12 mouse cellular contexts compared by ENCODE assay signal in genomic region chr16:11709999-11710667, GRCm38 (mm10).
DNase-seq lines count a peak whose midpoint lies in the region; ATAC-seq and TF ChIP-seq lines count a peak whose summit lies in the region.
"Had no signal": no experiment of that assay in that cellular context is flagged by ENCODE, and none has a peak within 500 bp of the region (broad histone marks: within the 10 kb centered on the region; RNA-seq: fewer than 3 reads in every experiment).

No protein-coding gene starts in this region.

- H3K4me1 ChIP-seq in hindbrain, embryonic 13.5 days (replicated peaks), result peaks cover 22% of the 10 kb centered on the region
- H3K4me1 ChIP-seq in hindbrain, postnatal 0 days (ENCODE audit: insufficient read depth, low read length), result peaks cover 10% of the 10 kb centered on the region; the same call in 1 of the 2 replicates
- peaks cover 8% of the 10 kb centered on the region; the same call in 1 of the 2 replicates for H3K4me1 ChIP-seq in neural tube, embryonic 12.5 days
- peaks cover 31% of the 10 kb centered on the region for H3K4me1 ChIP-seq in neural tube, embryonic 13.5 days (replicated peaks)

- WGBS in hindbrain, embryonic 13.5 days, result 39% methylated on average over 5 of the region's 5 CpGs
- WGBS in hindbrain, postnatal 0 days, result 30% methylated on average over 5 of the region's 5 CpGs
- WGBS in neural tube, embryonic 12.5 days, result 32% methylated on average over 5 of the region's 5 CpGs
- WGBS in neural tube, embryonic 13.5 days, result 25% methylated on average over 5 of the region's 5 CpGs

- H3K9me3 ChIP-seq in hindbrain, embryonic 13.5 days, result no peaks in the 10 kb centered on the region
- no peaks in the 10 kb centered on the region for H3K9me3 ChIP-seq in hindbrain, postnatal 0 days (ENCODE audit: low read length)
- no peaks in the 10 kb centered on the region for H3K9me3 ChIP-seq in neural tube, embryonic 12.5 days
- no peaks in the 10 kb centered on the region for H3K9me3 ChIP-seq in neural tube, embryonic 13.5 days

- H3K4me2 ChIP-seq in hindbrain, embryonic 13.5 days, result no peak overlapping the region
- H3K4me2 ChIP-seq in hindbrain, postnatal 0 days (ENCODE audit: low read depth, low read length), result no peak overlapping the region
- no peak overlapping the region for H3K4me2 ChIP-seq in neural tube, embryonic 12.5 days (replicated peaks)
- no peak overlapping the region for H3K4me2 ChIP-seq in neural tube, embryonic 13.5 days

- no peaks in the 10 kb centered on the region for H3K27me3 ChIP-seq in hindbrain, embryonic 13.5 days
- no peaks in the 10 kb centered on the region for H3K27me3 ChIP-seq in hindbrain, postnatal 0 days (ENCODE audit: insufficient read depth, low read length)
- no peaks in the 10 kb centered on the region for H3K27me3 ChIP-seq in neural tube, embryonic 12.5 days (replicated peaks)
- H3K27me3 ChIP-seq in neural tube, embryonic 13.5 days, result no peaks in the 10 kb centered on the region

- no peak overlapping the region for H3K9ac ChIP-seq in hindbrain, embryonic 13.5 days
- H3K9ac ChIP-seq in hindbrain, postnatal 0 days (replicated peaks; ENCODE audit: low read length), result no peak overlapping the region
- no peak overlapping the region for H3K9ac ChIP-seq in neural tube, embryonic 12.5 days
- 0 out of 2 replicates have a peak overlapping the region, but pooled peaks have one; percentile 0 for H3K9ac ChIP-seq in neural tube, embryonic 13.5 days

- no peak for TF ChIP-seq CTCF in hindbrain, postnatal 0 days (IDR thresholded peaks at IDR 0.05; ENCODE audit: low read depth)

- no peak for ATAC-seq in cerebellum, adult (ENCODE audit: insufficient number of reproducible peaks, low FRiP score, low TSS enrichment)
- peak; percentile 82 for ATAC-seq in hindbrain, embryonic 13.5 days (ENCODE audit: low FRiP score)
- ATAC-seq in hindbrain, postnatal 0 days, result no peak; the same call in 1 of the 2 replicates
- ATAC-seq in neural tube, embryonic 12.5 days (ENCODE audit: low FRiP score, low read depth), result peak; percentile 75; the same call in 1 of the 2 replicates
- peak; percentile 64 for ATAC-seq in neural tube, embryonic 13.5 days (ENCODE audit: low read depth)
- ATAC-seq: lung, postnatal 0 days had no signal

- no peaks in the 10 kb centered on the region for H3K36me3 ChIP-seq in hindbrain, embryonic 13.5 days
- H3K36me3 ChIP-seq in hindbrain, postnatal 0 days (ENCODE audit: insufficient read depth, low read length), result no peaks in the 10 kb centered on the region
- no peaks in the 10 kb centered on the region for H3K36me3 ChIP-seq in neural tube, embryonic 12.5 days
- no peaks in the 10 kb centered on the region for H3K36me3 ChIP-seq in neural tube, embryonic 13.5 days

- DNase-seq in cerebellum, postnatal 14 days, result peak; percentile 23 to 25
- no peak for DNase-seq in hindbrain, postnatal 0 days (ENCODE audit: low spot score)
- DNase-seq in neural tube, embryonic 10.5 days (ENCODE audit: extremely low spot score, low spot score), result no peak
- DNase-seq in kidney, postnatal 10 days, result no peak
- DNase-seq: adrenal gland, postnatal 36 days; cerebellum, adult 18-20 months had no signal

- peak overlapping the region; percentile 76 for H3K27ac ChIP-seq in hindbrain, embryonic 13.5 days
- no peak overlapping the region for H3K27ac ChIP-seq in hindbrain, postnatal 0 days
- H3K27ac ChIP-seq in neural tube, embryonic 12.5 days, result no peak overlapping the region
- H3K27ac ChIP-seq in neural tube, embryonic 13.5 days (replicated peaks), result peak overlapping the region; percentile 46
- H3K27ac ChIP-seq: heart, adult 2 months had no signal

- H3K4me3 ChIP-seq in hindbrain, embryonic 13.5 days, result no peak overlapping the region
- no peak overlapping the region for H3K4me3 ChIP-seq in hindbrain, postnatal 0 days (ENCODE audit: low read length)
- H3K4me3 ChIP-seq in neural tube, embryonic 12.5 days, result no peak overlapping the region
- no peak overlapping the region for H3K4me3 ChIP-seq in neural tube, embryonic 13.5 days
- H3K4me3 ChIP-seq: heart, adult 2 months had no signal

Comparison
In these comparisons a context has a peak if more than half of its experiments do, and no peak if none do; other contexts are left out.
1. ATAC-seq: peak in hindbrain, embryonic 13.5 days (single experiment), neural tube, embryonic 12.5 days (single experiment) and neural tube, embryonic 13.5 days (single experiment); none in cerebellum, adult (single experiment) and hindbrain, postnatal 0 days (single experiment).
2. H3K27ac ChIP-seq: peak in hindbrain, embryonic 13.5 days (single experiment) and neural tube, embryonic 13.5 days (single experiment); none in hindbrain, postnatal 0 days (single experiment) and neural tube, embryonic 12.5 days (single experiment).
3. DNase-seq: peak in cerebellum, postnatal 14 days (2 of 2); none in hindbrain, postnatal 0 days (single experiment), neural tube, embryonic 10.5 days (single experiment) and kidney, postnatal 10 days (single experiment).